Mouse (Mus musculus): ENCODE measurements around the gene Tmem141. TPM values are rescaled to one million over a fixed set of nuclear protein-coding genes. Genes with fewer than 3 reads are reported as not detected.
A peak's percentile ranks its signal among the peaks of the same experiment; 100 is the strongest.

The Tmem141 gene
- total and polyA plus RNA-seq, 3 experiments = not detected

GRCm38 (mm10) chr2:25620386-25620785, 1.4 kb downstream of the Tmem141 start:
- Histone ChIP-seq H3K4me1 (ENCODE audit: insufficient read depth, low read depth, low read length) (peaks cover 3% of the 10 kb centered on the region; the same call in 1 of the 2 replicates), H3K27me3 (ENCODE audit: insufficient read depth, low read length) (peaks cover 78% of the 10 kb centered on the region), H3K36me3 (replicated peaks) (no peaks in the 10 kb centered on the region), H3K9me3 (replicated peaks) (no peaks in the 10 kb centered on the region), H3K4me3 (ENCODE audit: low read depth, low read length) (no peak overlapping the region)
- DNase-seq (ENCODE audit: low spot score) = no peak
- no peak for ATAC-seq (ENCODE audit: extremely low read depth, insufficient number of reproducible peaks, low FRiP score, poor library complexity, severe bottlenecking)
- no peak for TF ChIP-seq TAL1 (conservative IDR thresholded peaks at IDR 0.05; ENCODE audit: low read depth, low read length)
- TF ChIP-seq CTCF (IDR thresholded peaks at IDR 0.05; ENCODE audit: low read depth, low read length) = no peak
- no peak for TF ChIP-seq GATA2 (IDR thresholded peaks at IDR 0.05; ENCODE audit: borderline replicate concordance, low read depth, low read length)
- no peak for TF ChIP-seq POLR2AphosphoS5 (IDR thresholded peaks at IDR 0.05; ENCODE audit: insufficient replicate concordance, low read depth, low read length)
- no peak for TF ChIP-seq GATA1 (IDR thresholded peaks at IDR 0.05; ENCODE audit: borderline replicate concordance, low read length)

- H3K4me3 ChIP-seq (ENCODE audit: low read depth, low read length) = no peak within 1 kb of the TSS
- H3K9me3 ChIP-seq (replicated peaks) = no peaks in the 10 kb centered on the region
- peaks cover 68% of the 10 kb centered on the region for H3K27me3 ChIP-seq (ENCODE audit: insufficient read depth, low read length)
- H3K36me3 ChIP-seq (replicated peaks) = no peaks in the 10 kb centered on the region
- H3K4me1 ChIP-seq (ENCODE audit: insufficient read depth, low read depth, low read length) = peaks cover 3% of the 10 kb centered on the region; the same call in 1 of the 2 replicates
- ATAC-seq (ENCODE audit: extremely low read depth, insufficient number of reproducible peaks, low FRiP score, poor library complexity, severe bottlenecking) = no peak
- DNase-seq (ENCODE audit: low spot score) = no peak
- TF ChIP-seq GATA2 (IDR thresholded peaks at IDR 0.05; ENCODE audit: borderline replicate concordance, low read depth, low read length) (no peak), CTCF (IDR thresholded peaks at IDR 0.05; ENCODE audit: low read depth, low read length) (no peak), TAL1 (conservative IDR thresholded peaks at IDR 0.05; ENCODE audit: low read depth, low read length) (no peak), POLR2AphosphoS5 (IDR thresholded peaks at IDR 0.05; ENCODE audit: insufficient replicate concordance, low read depth, low read length) (no peak), GATA1 (IDR thresholded peaks at IDR 0.05; ENCODE audit: borderline replicate concordance, low read length) (no peak)
Measured at GRCm38 (mm10) chr2:25617578-25617977, 4.2 kb downstream of the Tmem141 start, which contains the start of gene Ccdc183. Gene Ccdc183 (minus strand): TSS chr2:25617678.

GRCm38 (mm10) chr2:25616398-25616797, 5.4 kb downstream of the Tmem141 start:
- peaks cover 66% of the 10 kb centered on the region for H3K27me3 ChIP-seq (ENCODE audit: insufficient read depth, low read length)

DNA sequence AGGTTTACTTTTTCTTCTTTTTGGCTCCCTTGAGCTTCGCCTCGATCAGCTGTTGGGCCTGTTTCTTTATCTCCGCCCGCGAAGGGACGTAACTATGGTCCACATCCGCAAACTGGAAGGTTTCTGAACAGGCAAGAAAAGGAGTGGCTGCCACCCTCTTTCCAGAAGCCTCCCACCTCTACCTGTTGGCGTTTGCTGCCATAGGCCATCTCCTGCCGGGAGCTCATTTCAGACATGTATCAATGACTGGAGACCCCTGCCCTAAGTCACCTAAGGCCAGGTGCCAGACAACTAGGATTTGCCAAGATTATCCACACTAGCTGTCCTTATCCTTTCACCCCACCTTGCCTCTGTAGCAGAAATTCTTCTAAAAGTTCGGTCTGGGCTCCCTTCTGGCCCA, 13.1 kb downstream of the Tmem141 start:
- no peaks in the 10 kb centered on the region for H3K9me3 ChIP-seq (replicated peaks)
- peaks cover 19% of the 10 kb centered on the region for H3K4me1 ChIP-seq (ENCODE audit: insufficient read depth, low read depth, low read length)
- H3K4me3 ChIP-seq (ENCODE audit: low read depth, low read length) = peak overlapping the region; percentile 98; the same call in 1 of the 2 replicates
- H3K36me3 ChIP-seq (replicated peaks) = peaks cover 23% of the 10 kb centered on the region
- ATAC-seq (ENCODE audit: extremely low read depth, insufficient number of reproducible peaks, low FRiP score, poor library complexity, severe bottlenecking) = no peak
- no peak for TF ChIP-seq GATA2 (IDR thresholded peaks at IDR 0.05; ENCODE audit: borderline replicate concordance, low read depth, low read length)
- TF ChIP-seq POLR2AphosphoS5 (IDR thresholded peaks at IDR 0.05; ENCODE audit: insufficient replicate concordance, low read depth, low read length) = no peak
- TF ChIP-seq GATA1 (IDR thresholded peaks at IDR 0.05; ENCODE audit: borderline replicate concordance, low read length) = no peak
- TF ChIP-seq TAL1 (conservative IDR thresholded peaks at IDR 0.05; ENCODE audit: low read depth, low read length) = no peak
- TF ChIP-seq CTCF (IDR thresholded peaks at IDR 0.05; ENCODE audit: low read depth, low read length) = no peak
- peaks cover 13% of the 10 kb centered on the region for H3K27me3 ChIP-seq (ENCODE audit: insufficient read depth, low read length)
- no peak for DNase-seq (ENCODE audit: low spot score)

More at GRCm38 (mm10) chr2:25616398-25616797, 5.4 kb downstream of the Tmem141 start:
- H3K4me3 ChIP-seq (ENCODE audit: low read depth, low read length) = no peak overlapping the region
- H3K36me3 ChIP-seq (replicated peaks) = no peaks in the 10 kb centered on the region
- DNase-seq (ENCODE audit: low spot score) (no peak), ATAC-seq (ENCODE audit: extremely low read depth, insufficient number of reproducible peaks, low FRiP score, poor library complexity, severe bottlenecking) (no peak)
- no peak for TF ChIP-seq GATA1 (IDR thresholded peaks at IDR 0.05; ENCODE audit: borderline replicate concordance, low read length)
- TF ChIP-seq POLR2AphosphoS5 (IDR thresholded peaks at IDR 0.05; ENCODE audit: insufficient replicate concordance, low read depth, low read length) = no peak
- TF ChIP-seq GATA2 (IDR thresholded peaks at IDR 0.05; ENCODE audit: borderline replicate concordance, low read depth, low read length) = no peak
- no peak for TF ChIP-seq TAL1 (conservative IDR thresholded peaks at IDR 0.05; ENCODE audit: low read depth, low read length)
- TF ChIP-seq CTCF (IDR thresholded peaks at IDR 0.05; ENCODE audit: low read depth, low read length) = no peak
- H3K4me1 ChIP-seq (ENCODE audit: insufficient read depth, low read depth, low read length) = peaks cover 3% of the 10 kb centered on the region; the same call in 1 of the 2 replicates
- no peaks in the 10 kb centered on the region for H3K9me3 ChIP-seq (replicated peaks)

GRCm38 (mm10) chr2:25607761-25608622, 13.8 kb downstream of the Tmem141 start, which contains the start of gene Rabl6:
Gene Rabl6 (minus strand): TSS chr2:25608521.
- no peak for TF ChIP-seq TAL1 (conservative IDR thresholded peaks at IDR 0.05; ENCODE audit: low read depth, low read length)
- no peak for TF ChIP-seq CTCF (IDR thresholded peaks at IDR 0.05; ENCODE audit: low read depth, low read length)
- no peak for TF ChIP-seq POLR2AphosphoS5 (IDR thresholded peaks at IDR 0.05; ENCODE audit: insufficient replicate concordance, low read depth, low read length)
- no peak for TF ChIP-seq GATA1 (IDR thresholded peaks at IDR 0.05; ENCODE audit: borderline replicate concordance, low read length)
- Histone ChIP-seq H3K4me3 (ENCODE audit: low read depth, low read length) (peak within 1 kb of the TSS; percentile 98), H3K9me3 (replicated peaks) (no peaks in the 10 kb centered on the region), H3K4me1 (ENCODE audit: insufficient read depth, low read depth, low read length) (peaks cover 19% of the 10 kb centered on the region), H3K36me3 (replicated peaks) (peaks cover 30% of the 10 kb centered on the region), H3K27me3 (ENCODE audit: insufficient read depth, low read length) (peaks cover 6% of the 10 kb centered on the region)
- ATAC-seq (ENCODE audit: extremely low read depth, insufficient number of reproducible peaks, low FRiP score, poor library complexity, severe bottlenecking) = peak; percentile 40
- DNase-seq (ENCODE audit: low spot score) = peak; percentile 87

GRCm38 (mm10) chr2:25602526-25602925, 19.3 kb downstream of the Tmem141 start:
- H3K9me3 ChIP-seq (replicated peaks) = no peaks in the 10 kb centered on the region
- no peak for ATAC-seq (ENCODE audit: extremely low read depth, insufficient number of reproducible peaks, low FRiP score, poor library complexity, severe bottlenecking)
- peaks cover 84% of the 10 kb centered on the region for H3K36me3 ChIP-seq (replicated peaks)

More at GRCm38 (mm10) chr2:25602526-25602925, 19.3 kb downstream of the Tmem141 start:
- no peak overlapping the region for H3K4me3 ChIP-seq (ENCODE audit: low read depth, low read length)
- H3K4me1 ChIP-seq (ENCODE audit: insufficient read depth, low read depth, low read length) = peaks cover 14% of the 10 kb centered on the region
- DNase-seq (ENCODE audit: low spot score) = no peak
- TF ChIP-seq CTCF (IDR thresholded peaks at IDR 0.05; ENCODE audit: low read depth, low read length) (no peak), GATA1 (IDR thresholded peaks at IDR 0.05; ENCODE audit: borderline replicate concordance, low read length) (no peak), TAL1 (conservative IDR thresholded peaks at IDR 0.05; ENCODE audit: low read depth, low read length) (no peak), POLR2AphosphoS5 (IDR thresholded peaks at IDR 0.05; ENCODE audit: insufficient replicate concordance, low read depth, low read length) (no peak), GATA2 (IDR thresholded peaks at IDR 0.05; ENCODE audit: borderline replicate concordance, low read depth, low read length) (no peak)
- H3K27me3 ChIP-seq (ENCODE audit: insufficient read depth, low read length) = no peaks in the 10 kb centered on the region

All from G1E (cell line).